Mouse (Mus musculus) hindbrain, embryonic 16.5 days (tissue): ENCODE measurements around the gene P2rx2. TPM values are rescaled to one million over a fixed set of nuclear protein-coding genes. Genes with fewer than 3 reads are reported as not detected.
A peak's percentile ranks its signal among the peaks of the same experiment; 100 is the strongest.

ENCODE experiments used
- ATAC-seq: fragments of 200-750 bp; cut with Nextera tagmentation; 2 replicates; pipeline ENCODE4 v1.8.0; 2017; ENCODE audit warnings: moderate TSS enrichment, moderate library complexity
- H3K27ac ChIP-seq: fragments of 300-500 bp; sonication (generic); 2 replicates; pipeline ENCODE4 v1.5.1; 2014; ENCODE audit warnings: low read depth, mild to moderate bottlenecking, control low read depth, low read length, moderate library complexity
- H3K27me3 ChIP-seq: fragments of 300-500 bp; sonication (generic); replicated peaks from 2 replicates; pipeline ENCODE4 v1.6.1; 2014; ENCODE audit warnings: low read length; ENCODE audit not compliant: control insufficient read depth, insufficient read depth
- H3K36me3 ChIP-seq: fragments of 300-500 bp; sonication (generic); 2 replicates; pipeline ENCODE4 v1.6.1; 2014; ENCODE audit warnings: mild to moderate bottlenecking, low read length, moderate library complexity, mixed read lengths; ENCODE audit not compliant: control insufficient read depth, insufficient read depth
- H3K4me1 ChIP-seq: fragments of 300-500 bp; sonication (generic); 2 replicates; pipeline ENCODE4 v1.6.1; 2014; ENCODE audit warnings: low read depth, low read length; ENCODE audit not compliant: control insufficient read depth, insufficient read depth
- H3K4me2 ChIP-seq: fragments of 300-500 bp; sonication (generic); 2 replicates; pipeline ENCODE4 v1.6.1; 2014; ENCODE audit warnings: mild to moderate bottlenecking, low read length, control low read depth, moderate library complexity
- H3K4me3 ChIP-seq: fragments of 300-500 bp; sonication (generic); 2 replicates; pipeline ENCODE4 v1.5.1; 2014; ENCODE audit warnings: mild to moderate bottlenecking, low read length, control low read depth, moderate library complexity
- H3K9ac ChIP-seq: fragments of 300-500 bp; sonication (generic); 2 replicates; pipeline ENCODE4 v1.6.1; 2014; ENCODE audit warnings: low read depth, mild to moderate bottlenecking, control low read depth, low read length, moderate library complexity
- H3K9me3 ChIP-seq: fragments of 300-500 bp; sonication (generic); 2 replicates; pipeline ENCODE4 v1.6.1; 2014; ENCODE audit warnings: mild to moderate bottlenecking, low read length, moderate library complexity; ENCODE audit not compliant: control insufficient read depth
- WGBS: fragments of 180-500 bp; shearing (Covaris S2); extraction: QIAGEN DNeasy Blood & Tissue Kit; methylation state at CpG from one replicate; pipeline ENCODE4 v1.1.7; 2014; 5-methylcytosine and 5-hydroxymethylcytosine counted together
- polyA plus RNA-seq: library from polyadenylated mRNA; unstranded; fragments of >200 nt; fragmentation: Nextera tagmentation; extraction: Ambion mirVana; gene quantifications from 2 replicates; pipeline ENCODE4 v1.2.1, GENCODE M21; 2015

P2rx2 gene
- 13.0 and 15.5 TPM in 2 replicates for polyA plus RNA-seq

GRCm38 (mm10) chr5:110342648-110343284 is at the start of gene P2rx2:
TSS of gene P2rx2 (minus strand) at chr5:110343212.
- H3K36me3 ChIP-seq = no peaks in the 10 kb centered on the region
- peaks cover 3% of the 10 kb centered on the region for H3K27me3 ChIP-seq
- H3K4me2 ChIP-seq = peak within 1 kb of the TSS; percentile 98
- peaks cover 7% of the 10 kb centered on the region; the same call in 1 of the 2 replicates for H3K4me1 ChIP-seq
- no peaks in the 10 kb centered on the region for H3K9me3 ChIP-seq
- H3K27ac ChIP-seq = no peak within 1 kb of the TSS
- H3K9ac ChIP-seq = peak within 1 kb of the TSS; percentile 77
- peak; percentile 79 for ATAC-seq
- 2% methylated on average over 42 of the region's 43 CpGs for WGBS
- H3K4me3 ChIP-seq = peak within 1 kb of the TSS; percentile 63

DNA sequence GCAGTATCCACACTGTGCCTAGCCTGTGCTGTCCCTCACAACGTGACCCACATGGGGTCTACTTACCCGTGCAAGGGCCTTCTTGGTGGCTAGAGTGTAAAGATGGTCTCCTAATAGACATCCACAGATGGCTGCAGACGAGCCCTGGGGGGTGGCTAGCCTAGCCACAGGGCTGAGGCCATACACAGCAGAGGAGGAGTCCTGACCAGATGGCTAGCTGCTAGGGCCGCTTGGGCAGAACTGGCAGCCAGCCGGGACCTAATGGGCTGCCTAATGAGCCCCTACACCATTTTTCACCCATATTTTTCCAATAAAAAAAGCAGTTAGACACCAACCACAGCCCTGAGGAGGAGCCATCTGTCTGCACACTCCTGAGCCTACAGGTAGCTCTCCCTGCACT is 49.7 kb upstream of the P2rx2 start:
- Histone ChIP-seq H3K27ac (no peak overlapping the region), H3K4me2 (no peak overlapping the region), H3K27me3 (no peaks in the 10 kb centered on the region), H3K9me3 (no peaks in the 10 kb centered on the region), H3K4me1 (peaks cover under 1% of the 10 kb centered on the region; the same call in 1 of the 2 replicates), H3K9ac (no peak overlapping the region), H3K4me3 (no peak overlapping the region), H3K36me3 (no peaks in the 10 kb centered on the region; the same call in 1 of the 2 replicates)
- ATAC-seq = peak; percentile 51
- WGBS = 50% methylated on average over 5 of the region's 5 CpGs

DNA sequence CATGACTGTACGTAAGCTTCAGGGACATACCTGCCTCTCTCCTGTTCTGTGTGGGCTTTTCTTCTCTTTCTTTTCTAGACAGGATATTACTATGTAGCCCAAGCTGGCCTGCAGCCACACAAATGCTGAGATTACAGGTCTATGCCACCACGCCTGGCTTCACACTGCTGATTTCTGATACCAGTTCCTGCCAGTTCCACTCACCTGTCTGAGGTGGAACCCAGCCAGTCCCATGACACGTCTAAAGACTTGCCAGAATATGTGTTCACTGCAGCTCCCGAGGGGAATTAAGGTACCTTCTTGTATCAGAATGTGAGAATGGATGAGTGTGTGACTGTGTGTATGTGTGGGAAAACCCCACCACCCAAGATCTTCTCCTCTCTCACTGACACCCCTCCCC is 47.6 kb upstream of the P2rx2 start:
- H3K27ac ChIP-seq = no peak overlapping the region
- H3K4me1 ChIP-seq = peaks cover 15% of the 10 kb centered on the region
- no peaks in the 10 kb centered on the region; the same call in 1 of the 2 replicates for H3K36me3 ChIP-seq
- H3K27me3 ChIP-seq = no peaks in the 10 kb centered on the region
- H3K9me3 ChIP-seq = no peaks in the 10 kb centered on the region
- no peak overlapping the region for H3K4me2 ChIP-seq
- ATAC-seq = no peak
- no peak overlapping the region for H3K9ac ChIP-seq
- WGBS = 87% methylated on average over 4 of the region's 4 CpGs
- H3K4me3 ChIP-seq = no peak overlapping the region

DNA sequence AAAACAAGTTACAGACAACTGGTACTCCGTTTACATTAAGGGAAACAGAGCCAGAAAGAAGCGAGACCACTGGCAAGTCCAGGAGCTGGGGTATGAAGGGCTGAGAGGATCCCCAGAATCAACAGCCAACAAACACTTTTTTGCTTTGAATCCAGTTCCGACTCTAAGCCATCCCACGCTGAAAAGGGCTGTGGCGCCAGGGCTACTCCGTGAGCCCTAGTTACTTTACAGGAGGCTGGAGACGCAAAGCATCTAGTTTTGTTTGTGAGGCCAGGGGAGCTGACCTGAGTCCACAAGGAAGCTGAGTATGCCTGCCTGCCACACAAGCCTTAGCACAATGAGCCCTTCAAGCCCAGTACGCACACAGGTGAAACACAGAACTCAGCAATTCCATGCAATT is 44.3 kb upstream of the P2rx2 start:
- H3K4me3 ChIP-seq = peak overlapping the region; percentile 71
- no peaks in the 10 kb centered on the region; the same call in 1 of the 2 replicates for H3K36me3 ChIP-seq
- H3K4me1 ChIP-seq = peaks cover 28% of the 10 kb centered on the region
- WGBS = 14% methylated on average over 8 of the region's 8 CpGs
- H3K27ac ChIP-seq = no peak overlapping the region
- H3K4me2 ChIP-seq = peak overlapping the region; percentile 64
- ATAC-seq = 0 out of 2 replicates have a peak, but pooled peaks have one; percentile 9
- peak overlapping the region; percentile 77 for H3K9ac ChIP-seq
- H3K27me3 ChIP-seq = no peaks in the 10 kb centered on the region
- H3K9me3 ChIP-seq = no peaks in the 10 kb centered on the region

DNA sequence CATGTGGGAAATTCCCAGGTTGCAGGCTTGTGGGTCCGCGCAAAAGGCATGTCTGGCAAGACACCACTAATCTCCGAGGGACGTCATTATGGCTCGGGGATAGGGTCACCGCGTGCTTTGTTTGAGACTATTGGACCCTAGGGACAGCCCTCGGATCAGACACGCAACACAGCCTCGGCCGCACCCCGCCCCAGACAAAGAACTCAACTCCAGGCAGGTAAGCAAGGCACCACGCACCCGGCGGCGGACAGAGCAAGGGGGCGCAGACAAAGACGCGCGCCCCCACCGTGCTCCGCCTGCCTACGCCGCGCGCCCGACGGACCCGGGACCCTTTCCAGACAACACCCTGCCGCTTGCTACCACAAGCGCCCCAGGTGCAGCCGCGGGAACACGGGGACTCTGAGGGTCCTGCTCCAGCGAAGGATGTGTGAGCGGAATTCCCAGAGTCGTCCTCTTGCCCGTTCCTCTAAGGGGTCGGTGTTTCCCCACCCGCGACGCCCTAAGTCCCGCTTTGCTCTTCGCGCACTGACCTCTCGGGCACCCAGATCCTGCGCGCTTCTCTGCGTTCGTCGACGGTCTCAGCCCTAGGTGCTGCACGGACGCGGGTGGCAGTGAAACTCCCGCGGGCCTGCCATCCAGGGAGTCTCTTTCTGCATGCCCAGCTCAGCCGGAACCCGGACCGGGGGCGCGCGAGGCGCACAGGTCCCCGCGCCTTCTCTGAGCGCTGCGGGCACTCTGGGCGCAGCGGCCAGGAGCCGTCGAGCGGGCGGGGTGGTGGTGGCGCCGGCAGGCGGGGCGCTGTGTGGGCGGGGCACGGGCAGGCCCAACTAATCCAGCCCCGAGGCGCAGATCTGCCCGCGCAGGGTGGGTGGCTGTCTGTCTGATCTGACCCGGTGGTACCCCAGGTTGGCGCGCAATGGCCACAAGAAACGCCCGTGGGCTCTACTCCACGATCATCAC is 43.6 kb upstream of the P2rx2 start:
- ATAC-seq = peak; percentile 83
- Histone ChIP-seq H3K27ac (peak overlapping the region; percentile 14), H3K27me3 (no peaks in the 10 kb centered on the region), H3K4me2 (peak overlapping the region; percentile 64), H3K4me1 (peaks cover 28% of the 10 kb centered on the region), H3K36me3 (no peaks in the 10 kb centered on the region; the same call in 1 of the 2 replicates), H3K9ac (peak overlapping the region; percentile 77), H3K4me3 (peak overlapping the region; percentile 71), H3K9me3 (no peaks in the 10 kb centered on the region)
- WGBS = 1% methylated on average over 89 of the region's 90 CpGs

- ATAC-seq = no peak
- Histone ChIP-seq H3K27me3 (no peaks in the 10 kb centered on the region), H3K4me2 (peak overlapping the region; percentile 64), H3K9ac (no peak overlapping the region), H3K9me3 (no peaks in the 10 kb centered on the region), H3K27ac (no peak overlapping the region), H3K4me1 (peaks cover 28% of the 10 kb centered on the region), H3K4me3 (peak overlapping the region; percentile 71), H3K36me3 (no peaks in the 10 kb centered on the region)
- WGBS = 61% methylated on average over 4 of the region's 4 CpGs
Observed at GRCm38 (mm10) chr5:110385263-110385662, 42.3 kb upstream of the P2rx2 start.

- WGBS = 83% methylated on average over 6 of the region's 6 CpGs
- H3K4me1 ChIP-seq = peaks cover 28% of the 10 kb centered on the region
- H3K27ac ChIP-seq = no peak overlapping the region
- ATAC-seq = no peak
- no peak overlapping the region; the same call in 1 of the 2 replicates for H3K4me3 ChIP-seq
- no peaks in the 10 kb centered on the region for H3K27me3 ChIP-seq
- no peak overlapping the region for H3K9ac ChIP-seq
- H3K9me3 ChIP-seq = no peaks in the 10 kb centered on the region
- peak overlapping the region; percentile 2 for H3K4me2 ChIP-seq
- H3K36me3 ChIP-seq = no peaks in the 10 kb centered on the region
Observed at GRCm38 (mm10) chr5:110384491-110384890, 41.5 kb upstream of the P2rx2 start.

DNA sequence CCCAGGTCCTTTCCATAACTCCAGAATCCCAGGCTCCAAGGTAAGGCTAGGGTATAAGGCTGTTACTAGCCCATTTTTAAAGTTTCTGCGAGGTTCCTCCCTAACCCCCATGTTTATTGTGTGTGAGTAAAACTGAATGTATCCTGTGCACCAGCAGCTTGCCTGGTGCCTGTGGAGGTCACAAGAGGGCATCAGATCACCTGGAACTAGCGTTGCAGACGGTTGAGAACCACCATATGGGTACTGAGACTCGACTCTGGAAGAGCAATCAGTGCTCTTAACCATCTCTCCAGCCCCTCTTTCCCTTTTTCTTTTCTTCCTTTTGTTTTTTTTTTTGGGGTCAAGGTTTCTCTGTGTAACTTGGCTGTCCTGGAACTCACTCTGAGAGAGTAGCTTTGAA is 36.8 kb upstream of the P2rx2 start:
- Histone ChIP-seq H3K27me3 (no peaks in the 10 kb centered on the region), H3K4me3 (no peak overlapping the region), H3K4me1 (peaks cover 5% of the 10 kb centered on the region), H3K27ac (no peak overlapping the region), H3K4me2 (no peak overlapping the region), H3K9me3 (no peaks in the 10 kb centered on the region), H3K9ac (no peak overlapping the region), H3K36me3 (peaks cover 25% of the 10 kb centered on the region)
- WGBS = 92% methylated on average over 4 of the region's 4 CpGs
- no peak for ATAC-seq

- 88% methylated on average over 15 of the region's 15 CpGs for WGBS
- H3K4me2 ChIP-seq = no peak overlapping the region
- H3K27ac ChIP-seq = no peak overlapping the region
- H3K4me3 ChIP-seq = no peak overlapping the region
- peaks cover 25% of the 10 kb centered on the region for H3K36me3 ChIP-seq
- H3K9me3 ChIP-seq = no peaks in the 10 kb centered on the region
- no peaks in the 10 kb centered on the region for H3K4me1 ChIP-seq
- H3K27me3 ChIP-seq = no peaks in the 10 kb centered on the region
- ATAC-seq = no peak
- no peak overlapping the region for H3K9ac ChIP-seq
Observed at GRCm38 (mm10) chr5:110379086-110379485, 36.1 kb upstream of the P2rx2 start.
